In genomic region chr6:136857873-136858260, GRCm38 (mm10) we compare ENCODE assay signal across 7 mouse cellular contexts. TPM values are rescaled to one million over a fixed set of nuclear protein-coding genes. Genes with fewer than 3 reads are reported as not detected.
DNase-seq lines count a peak whose midpoint lies in the region; ATAC-seq and TF ChIP-seq lines count a peak whose summit lies in the region.

No protein-coding gene starts in this region.

- H3K9ac ChIP-seq in embryonic facial prominence, embryonic 14.5 days (ENCODE audit: low read depth, low read length), result no peak overlapping the region
- no peak overlapping the region for H3K9ac ChIP-seq in intestine, postnatal 0 days (ENCODE audit: low read depth, low read length)
- peak overlapping the region; percentile 39 for H3K9ac ChIP-seq in lung, embryonic 14.5 days

- no peak; the same call in 1 of the 2 replicates for ATAC-seq in embryonic facial prominence, embryonic 14.5 days (ENCODE audit: low read depth)
- ATAC-seq in intestine, postnatal 0 days, result no peak
- ATAC-seq in lung, embryonic 14.5 days (ENCODE audit: insufficient read depth), result peak; percentile 54

- H3K4me2 ChIP-seq in embryonic facial prominence, embryonic 14.5 days (ENCODE audit: low read depth, low read length), result peak overlapping the region; percentile 37
- peak overlapping the region; percentile 22; the same call in 1 of the 2 replicates for H3K4me2 ChIP-seq in intestine, postnatal 0 days (replicated peaks; ENCODE audit: low read depth)
- peak overlapping the region; percentile 55 for H3K4me2 ChIP-seq in lung, embryonic 14.5 days

- DNase-seq in embryonic facial prominence, embryonic 14.5 days (ENCODE audit: low spot score), result peak; percentile 70
- peak; percentile 84 for DNase-seq in lung, embryonic 14.5 days
- DNase-seq in frontal cortex, postnatal 10 days (ENCODE audit: low spot score in 2 of 2), result no peak
- no peak for DNase-seq in embryo, embryonic 10.5 days (ENCODE audit: low spot score)
- DNase-seq in right cerebral cortex, adult 2 months (ENCODE audit: low spot score in 2 of 2), result no peak

- no peak overlapping the region for H3K4me3 ChIP-seq in bone marrow, adult 2 months (replicated peaks; ENCODE audit: control insufficient read depth, low read depth, low read length)
- no peak overlapping the region for H3K4me3 ChIP-seq in embryonic facial prominence, embryonic 14.5 days (ENCODE audit: low read depth, low read length)
- H3K4me3 ChIP-seq in intestine, postnatal 0 days (ENCODE audit: low read depth, low read length), result no peak overlapping the region
- H3K4me3 ChIP-seq in lung, embryonic 14.5 days (ENCODE audit: low read depth, low read length), result peak overlapping the region; percentile 25; the same call in 1 of the 2 replicates

- no peaks in the 10 kb centered on the region for H3K27me3 ChIP-seq in embryonic facial prominence, embryonic 14.5 days (replicated peaks; ENCODE audit: control insufficient read depth, insufficient read depth, low read length)
- H3K27me3 ChIP-seq in intestine, postnatal 0 days (replicated peaks; ENCODE audit: control insufficient read depth, insufficient read depth, low read length), result no peaks in the 10 kb centered on the region
- no peaks in the 10 kb centered on the region for H3K27me3 ChIP-seq in lung, embryonic 14.5 days (ENCODE audit: insufficient read depth, low read length)

- peaks cover 2% of the 10 kb centered on the region for H3K4me1 ChIP-seq in bone marrow, adult 2 months (ENCODE audit: control insufficient read depth, insufficient read depth, low read length)
- H3K4me1 ChIP-seq in embryonic facial prominence, embryonic 14.5 days (ENCODE audit: control insufficient read depth, insufficient read depth, low read length), result peaks cover 12% of the 10 kb centered on the region
- H3K4me1 ChIP-seq in intestine, postnatal 0 days (replicated peaks; ENCODE audit: control insufficient read depth, insufficient read depth, low read length), result 0 out of 2 replicates have a peak, but pooled peaks cover 2% of the 10 kb centered on the region
- peaks cover 23% of the 10 kb centered on the region for H3K4me1 ChIP-seq in lung, embryonic 14.5 days (ENCODE audit: insufficient read depth)

- H3K27ac ChIP-seq in bone marrow, adult 2 months (ENCODE audit: control insufficient read depth, insufficient read depth, low read depth, low read length, poor library complexity), result peak overlapping the region; percentile 72
- H3K27ac ChIP-seq in embryonic facial prominence, embryonic 14.5 days (replicated peaks; ENCODE audit: low read depth, low read length), result peak overlapping the region; percentile 11
- no peak overlapping the region; the same call in 1 of the 2 replicates for H3K27ac ChIP-seq in intestine, postnatal 0 days (ENCODE audit: low read depth, low read length)
- peak overlapping the region; percentile 96 for H3K27ac ChIP-seq in lung, embryonic 14.5 days (ENCODE audit: low read depth)

- no peaks in the 10 kb centered on the region for H3K9me3 ChIP-seq in embryonic facial prominence, embryonic 14.5 days (ENCODE audit: control insufficient read depth, low read length)
- no peaks in the 10 kb centered on the region for H3K9me3 ChIP-seq in intestine, postnatal 0 days (ENCODE audit: control insufficient read depth)
- no peaks in the 10 kb centered on the region for H3K9me3 ChIP-seq in lung, embryonic 14.5 days (ENCODE audit: low read depth, low read length)

- no peak for TF ChIP-seq POLR2A in bone marrow, adult 2 months (IDR thresholded peaks at IDR 0.05; ENCODE audit: borderline replicate concordance, control insufficient read depth, low read depth, low read length)

- 12% methylated on average over 11 of the region's 11 CpGs for WGBS in bone marrow, adult 2 months
- 23% methylated on average over 11 of the region's 11 CpGs for WGBS in embryonic facial prominence, embryonic 14.5 days
- WGBS in intestine, postnatal 0 days, result 13% methylated on average over 11 of the region's 11 CpGs
- WGBS in lung, embryonic 14.5 days, result 6% methylated on average over 11 of the region's 11 CpGs

- no peaks in the 10 kb centered on the region for H3K36me3 ChIP-seq in embryonic facial prominence, embryonic 14.5 days (ENCODE audit: control insufficient read depth, insufficient read depth, low read length)
- H3K36me3 ChIP-seq in intestine, postnatal 0 days (ENCODE audit: control insufficient read depth, insufficient read depth), result no peaks in the 10 kb centered on the region
- H3K36me3 ChIP-seq in lung, embryonic 14.5 days (ENCODE audit: insufficient read depth), result no peaks in the 10 kb centered on the region

- TF ChIP-seq CTCF in bone marrow, adult 2 months (IDR thresholded peaks at IDR 0.05; ENCODE audit: control insufficient read depth, insufficient read depth, low read length), result no peak
- no peak for TF ChIP-seq CTCF in intestine, postnatal 0 days (IDR thresholded peaks at IDR 0.05; ENCODE audit: low read depth)
- no peak for TF ChIP-seq CTCF in lung, embryonic 14.5 days (IDR thresholded peaks at IDR 0.05; ENCODE audit: low read depth)

RNA-seq across cellular contexts. Expression of gene Art4, which starts 0.3 kb away (rescaled TPM):
- polyA plus RNA-seq in bone marrow, adult 2 months (2011; ENCODE audit: insufficient read depth, insufficient read length, low replicate concordance, missing spikeins), result 18.5 and 20.6 TPM in 2 replicates
- 1.9 and 2.7 TPM in 2 replicates for polyA plus RNA-seq in embryonic facial prominence, embryonic 14.5 days (2014; fragmentation: Nextera tagmentation; extraction: Ambion mirVana)
- polyA plus RNA-seq in intestine, postnatal 0 days (2015; fragmentation: Nextera tagmentation; extraction: Ambion mirVana), result 0.55 and 0.64 TPM in 2 replicates
- polyA plus RNA-seq in lung, embryonic 14.5 days (2014; fragmentation: Nextera tagmentation; extraction: Ambion mirVana), result 3.3 and 3.6 TPM in 2 replicates

RNA-seq across cellular contexts. Expression of gene Mgp, which starts 17.8 kb away (rescaled TPM):
- polyA plus RNA-seq in bone marrow, adult 2 months (2011; ENCODE audit: insufficient read depth, insufficient read length, low replicate concordance, missing spikeins), result 43.9 and 117 TPM in 2 replicates
- 321 and 362 TPM in 2 replicates for polyA plus RNA-seq in embryonic facial prominence, embryonic 14.5 days (2014; fragmentation: Nextera tagmentation; extraction: Ambion mirVana)
- polyA plus RNA-seq in intestine, postnatal 0 days (2015; fragmentation: Nextera tagmentation; extraction: Ambion mirVana), result 74.8 and 76.7 TPM in 2 replicates
- 768 and 894 TPM in 2 replicates for polyA plus RNA-seq in lung, embryonic 14.5 days (2014; fragmentation: Nextera tagmentation; extraction: Ambion mirVana)

RNA-seq across cellular contexts. Expression of gene Smco3, which starts 22.6 kb away (rescaled TPM):
- polyA plus RNA-seq in bone marrow, adult 2 months (2011; ENCODE audit: insufficient read depth, insufficient read length, low replicate concordance, missing spikeins), result 0.95 and 1.9 TPM in 2 replicates
- 2.5 and 2.8 TPM in 2 replicates for polyA plus RNA-seq in embryonic facial prominence, embryonic 14.5 days (2014; fragmentation: Nextera tagmentation; extraction: Ambion mirVana)
- 0.76 and 1.3 TPM in 2 replicates for polyA plus RNA-seq in intestine, postnatal 0 days (2015; fragmentation: Nextera tagmentation; extraction: Ambion mirVana)
- polyA plus RNA-seq in lung, embryonic 14.5 days (2014; fragmentation: Nextera tagmentation; extraction: Ambion mirVana), result 1.6 and 2.9 TPM in 2 replicates

RNA-seq across cellular contexts. Expression of gene Wbp11, which starts 29.8 kb away (rescaled TPM):
- 38.3 and 48.2 TPM in 2 replicates for polyA plus RNA-seq in bone marrow, adult 2 months (2011; ENCODE audit: insufficient read depth, insufficient read length, low replicate concordance, missing spikeins)
- 94.3 and 94.7 TPM in 2 replicates for polyA plus RNA-seq in embryonic facial prominence, embryonic 14.5 days (2014; fragmentation: Nextera tagmentation; extraction: Ambion mirVana)
- polyA plus RNA-seq in intestine, postnatal 0 days (2015; fragmentation: Nextera tagmentation; extraction: Ambion mirVana), result 41.4 and 45.2 TPM in 2 replicates
- polyA plus RNA-seq in lung, embryonic 14.5 days (2014; fragmentation: Nextera tagmentation; extraction: Ambion mirVana), result 130 and 134 TPM in 2 replicates

RNA-seq across cellular contexts. Expression of gene BC049715, which starts 30.4 kb away (rescaled TPM):
- not detected in 2 replicates for polyA plus RNA-seq in bone marrow, adult 2 months (2011; ENCODE audit: insufficient read depth, insufficient read length, low replicate concordance, missing spikeins)
- polyA plus RNA-seq in embryonic facial prominence, embryonic 14.5 days (2014; fragmentation: Nextera tagmentation; extraction: Ambion mirVana), result 1.1 and 1.7 TPM in 2 replicates
- 0.47 and 1.8 TPM in 2 replicates for polyA plus RNA-seq in intestine, postnatal 0 days (2015; fragmentation: Nextera tagmentation; extraction: Ambion mirVana)
- 1.5 and 1.9 TPM in 2 replicates for polyA plus RNA-seq in lung, embryonic 14.5 days (2014; fragmentation: Nextera tagmentation; extraction: Ambion mirVana)

Comparison
In these comparisons a context has a peak if more than half of its experiments do, and no peak if none do; other contexts are left out.
1. DNase-seq: peak in embryonic facial prominence, embryonic 14.5 days (single experiment) and lung, embryonic 14.5 days (single experiment); none in frontal cortex, postnatal 10 days (0 of 2), embryo, embryonic 10.5 days (single experiment) and right cerebral cortex, adult 2 months (0 of 2).
2. Peak in every context shown above with its lines, with median percentiles within 50 percentile points of each other: H3K4me2 ChIP-seq.